Mouse (Mus musculus) midbrain, embryonic 13.5 days (tissue): ENCODE measurements around the gene Hint1. TPM values are rescaled to one million over a fixed set of nuclear protein-coding genes. Genes with fewer than 3 reads are reported as not detected.

ENCODE experiments used
- ATAC-seq: fragments of 200-750 bp; cut with Nextera tagmentation; 2 replicates; pipeline ENCODE4 v1.8.0; 2017; ENCODE audit warnings: mild to moderate bottlenecking, moderate TSS enrichment, moderate library complexity
- H3K27ac ChIP-seq: fragments of 300-500 bp; sonication (generic); 2 replicates; pipeline ENCODE4 v1.5.1; 2015; ENCODE audit warnings: inconsistent platforms, mild to moderate bottlenecking, moderate library complexity
- H3K27me3 ChIP-seq: fragments of 300-500 bp; sonication (generic); 2 replicates; pipeline ENCODE4 v1.6.1; 2015; ENCODE audit warnings: mild to moderate bottlenecking, inconsistent platforms
- H3K36me3 ChIP-seq: fragments of 300-500 bp; sonication (generic); 2 replicates; pipeline ENCODE4 v1.6.1; 2015; ENCODE audit warnings: mild to moderate bottlenecking, inconsistent platforms
- H3K4me1 ChIP-seq: fragments of 300-500 bp; sonication (generic); replicated peaks from 2 replicates; pipeline ENCODE4 v1.6.1; 2015; ENCODE audit warnings: inconsistent platforms
- H3K4me2 ChIP-seq: fragments of 300-500 bp; sonication (generic); replicated peaks from 2 replicates; pipeline ENCODE4 v1.6.1; 2015; ENCODE audit warnings: moderate library complexity, mild to moderate bottlenecking, inconsistent platforms
- H3K4me3 ChIP-seq: fragments of 300-500 bp; sonication (generic); replicated peaks from 2 replicates; pipeline ENCODE4 v1.5.1; 2015; ENCODE audit warnings: mild to moderate bottlenecking, inconsistent platforms
- H3K9ac ChIP-seq: fragments of 300-500 bp; sonication (generic); replicated peaks from 2 replicates; pipeline ENCODE4 v1.6.1; 2015; ENCODE audit warnings: mild to moderate bottlenecking, inconsistent platforms
- H3K9me3 ChIP-seq: fragments of 300-500 bp; sonication (generic); 2 replicates; pipeline ENCODE4 v1.6.1; 2016; ENCODE audit warnings: mild to moderate bottlenecking, inconsistent platforms
- WGBS: fragments of 180-500 bp; shearing (Covaris S2); methylation state at CpG from one replicate; pipeline ENCODE4 v1.1.7; 2015; 5-methylcytosine and 5-hydroxymethylcytosine counted together
- polyA plus RNA-seq: library from polyadenylated mRNA; unstranded; fragments of >200 nt; fragmentation: Nextera tagmentation; extraction: Ambion mirVana; gene quantifications from 2 replicates; pipeline ENCODE4 v1.2.1, GENCODE M21; 2015

Gene Hint1
- polyA plus RNA-seq, result 703 and 771 TPM in 2 replicates

DNA sequence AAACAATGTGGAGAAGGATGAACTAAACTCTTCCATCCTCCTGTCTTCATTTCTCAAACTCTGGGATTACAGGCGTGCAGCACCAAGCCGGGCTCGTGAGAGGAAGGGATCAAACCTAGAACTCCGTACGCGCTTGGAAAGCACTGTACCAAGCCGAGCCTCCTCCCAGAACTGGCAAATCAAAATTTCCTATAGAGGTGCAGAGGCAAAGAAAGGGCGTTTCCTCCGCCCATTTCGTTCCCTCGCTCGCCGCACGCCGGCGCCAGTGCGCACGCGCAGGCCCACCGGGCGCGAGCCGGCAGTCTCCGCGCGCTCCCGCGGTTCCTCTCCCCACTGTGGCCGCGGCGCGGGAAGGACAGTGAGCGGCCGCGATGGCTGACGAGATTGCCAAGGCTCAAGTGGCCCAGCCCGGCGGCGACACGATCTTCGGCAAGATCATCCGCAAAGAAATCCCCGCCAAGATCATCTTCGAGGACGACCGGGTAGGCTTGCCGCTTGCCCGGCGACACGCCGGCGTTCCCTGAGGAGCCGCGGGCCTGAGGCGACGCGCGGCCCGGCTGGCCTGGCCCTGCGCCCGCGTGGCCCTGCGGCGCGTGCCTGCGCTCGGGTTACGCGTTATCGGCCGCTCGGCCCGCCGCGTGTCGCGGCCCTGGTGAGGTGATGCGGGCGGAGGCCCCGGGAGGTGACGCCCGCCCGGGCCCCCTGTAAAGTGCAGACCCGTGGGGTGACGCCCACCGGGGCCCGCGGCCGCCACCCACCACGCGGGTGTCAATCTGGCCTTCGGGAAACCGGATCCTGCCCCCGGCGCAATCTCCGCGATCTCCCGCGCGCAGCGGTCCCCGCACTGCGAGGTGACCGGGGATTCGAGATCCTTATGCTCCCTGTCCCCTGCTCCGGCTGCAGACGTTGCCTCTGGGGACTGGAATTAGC is at the start of gene Hint1:
TSS of gene Hint1 (plus strand) at position 265 of the 930 bp plus-strand sequence.
- Histone ChIP-seq H3K9ac (peak within 1 kb of the TSS; percentile 99), H3K9me3 (no peaks in the 10 kb centered on the region), H3K4me3 (peak within 1 kb of the TSS; percentile 89), H3K36me3 (peaks cover 21% of the 10 kb centered on the region), H3K27ac (peak within 1 kb of the TSS; percentile 91), H3K27me3 (no peaks in the 10 kb centered on the region), H3K4me1 (peaks cover 36% of the 10 kb centered on the region), H3K4me2 (peak within 1 kb of the TSS; percentile 75)
- WGBS, result under 1% methylated on average over 100 of the region's 107 CpGs
- peak; percentile 87 for ATAC-seq

DNA sequence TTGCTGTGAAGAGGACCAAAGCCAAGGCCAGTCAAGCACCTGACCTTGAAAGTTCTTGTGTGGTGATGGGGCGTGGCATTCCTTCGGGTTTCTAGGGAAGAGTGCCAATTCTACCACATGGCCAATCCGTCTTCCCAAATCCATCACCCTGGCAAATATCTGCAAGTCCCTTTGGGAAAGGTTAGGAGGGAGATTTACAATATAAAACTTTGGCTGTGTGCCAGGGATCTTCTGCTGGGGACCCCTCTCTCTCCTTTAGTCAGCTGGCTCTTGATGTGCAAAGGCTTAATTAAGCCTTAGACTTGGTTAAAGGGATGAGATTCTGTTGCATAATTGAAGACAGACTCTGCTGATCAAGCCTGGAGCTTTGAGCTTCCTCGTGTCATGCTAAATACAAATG is 48.7 kb upstream of the Hint1 start:
- H3K4me2 ChIP-seq, result no peak overlapping the region
- no peak overlapping the region for H3K9ac ChIP-seq
- 61% methylated on average over 4 of the region's 4 CpGs for WGBS
- peaks cover 30% of the 10 kb centered on the region for H3K4me1 ChIP-seq
- no peak overlapping the region for H3K27ac ChIP-seq
- no peak for ATAC-seq
- no peaks in the 10 kb centered on the region for H3K27me3 ChIP-seq
- H3K4me3 ChIP-seq, result no peak overlapping the region
- no peaks in the 10 kb centered on the region for H3K36me3 ChIP-seq
- H3K9me3 ChIP-seq, result no peaks in the 10 kb centered on the region

DNA sequence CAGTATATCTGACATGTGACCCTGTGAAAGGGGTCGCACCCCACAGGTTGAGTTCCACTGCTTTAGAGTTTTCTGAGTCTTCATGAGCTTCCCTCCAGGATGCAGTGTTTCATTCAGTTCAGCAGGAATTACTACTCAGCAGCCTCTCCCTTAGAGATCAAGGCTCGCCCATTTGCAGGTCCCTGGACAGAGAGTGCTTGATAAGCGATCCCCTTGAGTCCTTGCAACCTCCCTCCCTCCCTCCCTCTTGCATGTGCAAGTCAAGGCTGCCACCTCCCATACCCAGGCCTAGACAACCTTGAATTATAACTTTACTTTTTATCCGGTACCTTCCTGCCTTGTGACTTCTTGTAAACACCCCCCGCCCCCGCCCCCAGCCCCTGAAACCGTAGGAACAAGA is 46.7 kb upstream of the Hint1 start:
- H3K4me1 ChIP-seq, result peaks cover 10% of the 10 kb centered on the region; the same call in 1 of the 2 replicates
- H3K9me3 ChIP-seq, result no peaks in the 10 kb centered on the region
- no peaks in the 10 kb centered on the region for H3K36me3 ChIP-seq
- ATAC-seq, result no peak
- whole genome bisulfite sequencing, result 81% methylated on average over 7 of the region's 7 CpGs
- H3K4me2 ChIP-seq, result no peak overlapping the region
- H3K27me3 ChIP-seq, result no peaks in the 10 kb centered on the region
- H3K27ac ChIP-seq, result no peak overlapping the region
- H3K9ac ChIP-seq, result no peak overlapping the region
- no peak overlapping the region for H3K4me3 ChIP-seq

DNA sequence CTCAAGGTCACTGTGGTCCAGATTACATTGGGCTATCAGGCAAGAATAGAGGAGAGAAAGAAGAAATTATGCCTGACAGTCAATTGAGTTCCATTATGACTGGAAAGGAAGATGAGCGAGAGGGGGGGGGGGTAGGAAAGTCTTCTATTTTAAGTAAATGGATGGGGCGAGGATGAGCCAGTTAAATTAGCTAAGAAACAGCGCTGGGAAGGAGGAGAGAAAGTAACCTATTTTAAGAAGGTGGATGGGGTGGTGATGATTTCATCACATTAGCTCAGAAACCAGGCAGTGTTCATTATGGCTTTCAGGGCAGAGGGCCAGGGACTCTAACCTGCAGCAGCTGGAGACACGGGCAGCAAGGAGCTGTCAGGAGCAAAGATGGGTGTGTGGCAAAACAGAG is 42.7 kb upstream of the Hint1 start:
- Histone ChIP-seq H3K4me1 (peaks cover 4% of the 10 kb centered on the region; the same call in 1 of the 2 replicates), H3K4me3 (no peak overlapping the region), H3K9ac (no peak overlapping the region), H3K27ac (no peak overlapping the region), H3K4me2 (no peak overlapping the region), H3K36me3 (no peaks in the 10 kb centered on the region), H3K9me3 (no peaks in the 10 kb centered on the region), H3K27me3 (no peaks in the 10 kb centered on the region)
- no peak for ATAC-seq
- WGBS, result 84% methylated on average over 4 of the region's 4 CpGs

DNA sequence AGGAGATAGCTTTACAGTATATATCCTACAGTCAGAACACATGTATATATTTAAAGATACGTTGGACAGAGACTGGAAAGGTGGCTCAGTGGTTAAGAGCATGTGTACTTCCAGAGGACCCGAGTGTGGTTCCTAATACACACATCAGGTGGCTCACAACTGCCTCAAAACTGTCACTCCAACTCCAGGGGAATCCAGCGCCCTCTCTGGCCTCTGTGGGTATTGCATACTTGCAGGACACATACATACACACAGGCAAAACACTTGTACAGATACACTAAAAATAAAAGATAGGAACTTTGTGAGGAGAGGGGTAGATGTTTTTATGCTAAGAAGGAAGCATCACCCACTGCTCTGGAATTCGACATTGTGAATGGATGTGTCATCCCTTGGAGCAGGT is 40.4 kb upstream of the Hint1 start:
- Histone ChIP-seq H3K4me1 (peaks cover under 1% of the 10 kb centered on the region; the same call in 1 of the 2 replicates), H3K9ac (no peak overlapping the region), H3K27me3 (no peaks in the 10 kb centered on the region), H3K27ac (no peak overlapping the region), H3K4me3 (no peak overlapping the region), H3K4me2 (no peak overlapping the region), H3K36me3 (no peaks in the 10 kb centered on the region), H3K9me3 (no peaks in the 10 kb centered on the region)
- WGBS, result 82% methylated on average over 4 of the region's 4 CpGs
- ATAC-seq, result no peak

DNA sequence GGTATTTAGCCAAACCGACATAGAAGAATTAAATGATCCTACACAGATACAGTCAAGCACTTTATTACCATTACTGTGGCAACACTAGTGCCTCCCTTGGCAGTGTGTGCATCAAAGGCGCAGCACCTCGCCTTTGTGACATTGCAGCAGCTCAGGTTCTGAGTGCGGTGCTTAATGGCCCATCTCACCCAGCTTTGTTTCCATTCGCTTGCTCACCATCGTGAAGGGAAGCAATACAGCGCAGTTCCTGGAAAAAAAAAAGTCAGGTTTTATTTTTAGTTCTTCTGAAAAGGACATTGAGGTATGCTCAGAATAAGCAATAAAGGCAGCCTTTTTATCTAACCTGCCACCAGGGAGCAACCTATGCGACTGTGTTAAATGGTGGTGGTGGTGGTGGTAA is 39.4 kb upstream of the Hint1 start:
- Histone ChIP-seq H3K9me3 (no peaks in the 10 kb centered on the region), H3K4me1 (no peaks in the 10 kb centered on the region), H3K9ac (no peak overlapping the region), H3K4me2 (no peak overlapping the region), H3K36me3 (no peaks in the 10 kb centered on the region), H3K4me3 (no peak overlapping the region), H3K27me3 (no peaks in the 10 kb centered on the region), H3K27ac (no peak overlapping the region)
- no peak for ATAC-seq
- WGBS, result 95% methylated on average over 8 of the region's 8 CpGs

DNA sequence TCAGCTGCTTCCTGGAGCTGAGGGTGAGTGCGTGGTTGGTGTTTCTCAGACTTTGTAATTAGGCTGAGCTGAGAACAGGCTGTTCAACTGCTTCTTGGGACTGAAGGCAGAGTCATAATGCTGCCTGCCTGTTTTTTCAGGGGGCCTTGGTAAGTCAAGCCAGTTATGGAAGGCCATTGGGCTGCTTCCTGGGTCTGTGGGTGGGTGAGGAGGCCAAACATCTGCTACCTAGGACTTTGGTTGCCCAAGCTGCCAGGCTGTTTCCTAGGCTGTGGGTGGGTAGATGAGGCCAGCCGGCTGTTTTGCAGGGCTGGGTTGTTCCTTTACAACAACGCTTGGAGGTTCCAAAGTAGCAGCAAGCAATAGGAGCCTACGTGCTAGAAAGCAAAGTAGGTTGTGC is 32.4 kb upstream of the Hint1 start:
- Histone ChIP-seq H3K4me1 (no peaks in the 10 kb centered on the region), H3K4me2 (no peak overlapping the region), H3K4me3 (no peak overlapping the region), H3K9me3 (no peaks in the 10 kb centered on the region), H3K27me3 (no peaks in the 10 kb centered on the region), H3K9ac (no peak overlapping the region), H3K27ac (no peak overlapping the region), H3K36me3 (no peaks in the 10 kb centered on the region)
- 91% methylated on average over 4 of the region's 4 CpGs for WGBS
- no peak for ATAC-seq

DNA sequence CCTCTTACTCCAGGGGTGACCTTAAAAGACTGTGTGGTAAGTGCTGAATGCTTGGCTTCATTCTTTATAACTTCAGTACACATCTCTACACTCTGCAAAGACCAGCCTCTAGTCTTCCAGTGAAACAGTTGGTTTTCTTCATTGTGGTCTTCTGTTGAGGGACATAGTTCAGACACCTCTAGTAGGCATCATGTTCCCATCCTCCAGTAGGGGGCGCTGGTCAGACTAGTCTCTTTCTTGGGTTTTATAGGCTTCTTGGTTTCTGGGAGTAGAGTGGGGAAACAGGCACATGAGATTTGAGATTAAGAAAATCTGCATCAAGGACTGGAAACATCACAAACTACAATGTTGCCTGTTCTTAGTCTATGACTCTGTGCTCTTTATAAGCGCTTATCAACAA is 31.6 kb upstream of the Hint1 start:
- H3K9ac ChIP-seq, result no peak overlapping the region
- 59% methylated on average over 2 of the region's 2 CpGs for WGBS
- H3K27me3 ChIP-seq, result no peaks in the 10 kb centered on the region
- no peak overlapping the region for H3K4me2 ChIP-seq
- no peaks in the 10 kb centered on the region for H3K4me1 ChIP-seq
- no peak for ATAC-seq
- no peaks in the 10 kb centered on the region for H3K9me3 ChIP-seq
- no peaks in the 10 kb centered on the region for H3K36me3 ChIP-seq
- no peak overlapping the region for H3K27ac ChIP-seq
- H3K4me3 ChIP-seq, result no peak overlapping the region

DNA sequence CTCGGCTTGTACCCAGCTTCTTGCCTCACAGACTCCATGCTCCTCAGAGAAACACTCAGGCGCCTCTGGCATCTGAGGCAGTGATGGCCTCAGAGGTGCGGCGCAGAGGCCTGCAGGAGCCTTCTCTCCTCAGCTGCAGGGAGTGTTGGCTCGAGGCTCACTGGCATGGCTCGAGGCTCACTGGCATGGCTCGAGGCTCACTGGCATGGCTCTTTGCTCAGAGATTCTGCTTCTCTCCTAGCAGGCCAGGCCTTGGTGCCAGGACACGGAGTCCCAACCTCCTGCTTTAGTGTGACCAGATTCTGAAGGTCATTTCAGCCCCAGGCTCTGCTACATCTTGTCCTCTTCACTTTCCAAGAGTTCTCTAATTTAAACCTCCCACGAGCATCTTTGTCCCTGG is 30.1 kb upstream of the Hint1 start:
- Histone ChIP-seq H3K36me3 (no peaks in the 10 kb centered on the region), H3K9me3 (no peaks in the 10 kb centered on the region), H3K4me2 (no peak overlapping the region), H3K4me1 (no peaks in the 10 kb centered on the region), H3K27ac (no peak overlapping the region), H3K9ac (no peak overlapping the region), H3K27me3 (no peaks in the 10 kb centered on the region), H3K4me3 (no peak overlapping the region)
- 83% methylated on average over 9 of the region's 9 CpGs for WGBS
- no peak for ATAC-seq

DNA sequence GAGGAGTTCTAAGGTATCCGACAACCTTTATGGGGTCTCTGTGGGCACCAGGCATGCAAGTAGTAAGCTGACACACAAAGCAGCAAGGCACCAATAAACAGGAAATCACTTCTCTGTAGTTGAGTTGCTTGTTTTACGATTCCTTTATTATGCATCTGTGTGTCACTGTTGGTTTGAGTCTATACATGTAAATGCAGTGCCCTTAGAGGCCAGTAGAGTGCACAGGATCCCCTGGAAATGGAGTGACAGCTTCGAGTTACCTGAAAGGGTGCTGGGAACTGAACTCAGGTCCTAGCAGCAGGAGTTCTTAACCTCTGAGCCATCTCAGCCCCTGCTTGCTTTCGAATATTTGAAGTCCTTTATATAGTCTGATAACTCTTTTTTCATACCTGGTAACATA is 26.5 kb upstream of the Hint1 start:
- H3K9me3 ChIP-seq, result no peaks in the 10 kb centered on the region
- WGBS, result 97% methylated on average over 4 of the region's 4 CpGs
- no peak overlapping the region for H3K4me2 ChIP-seq
- H3K4me1 ChIP-seq, result no peaks in the 10 kb centered on the region
- no peak for ATAC-seq
- no peak overlapping the region for H3K9ac ChIP-seq
- H3K27ac ChIP-seq, result no peak overlapping the region
- H3K27me3 ChIP-seq, result no peaks in the 10 kb centered on the region
- H3K4me3 ChIP-seq, result no peak overlapping the region
- H3K36me3 ChIP-seq, result no peaks in the 10 kb centered on the region

DNA sequence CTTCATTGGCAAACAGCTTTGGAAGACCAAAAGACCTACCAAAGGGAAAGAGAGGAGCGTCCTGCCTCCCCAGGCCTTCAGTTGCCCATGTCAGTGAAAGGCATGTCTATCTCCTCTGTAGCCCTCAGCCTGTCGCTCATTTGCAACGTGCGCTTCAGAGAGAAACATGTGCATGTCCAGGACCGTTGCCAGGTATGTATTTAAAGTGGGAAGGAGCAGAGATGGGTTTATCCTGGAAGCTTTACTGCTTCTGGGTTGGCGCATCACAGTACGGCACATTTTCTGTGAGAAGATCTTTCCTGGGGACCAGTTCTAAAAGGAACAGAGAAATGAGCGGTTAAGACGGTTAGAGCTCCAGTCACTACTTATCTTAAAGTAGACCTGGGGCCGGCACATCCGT is 25.3 kb upstream of the Hint1 start:
- ATAC-seq, result no peak
- no peak overlapping the region for H3K4me2 ChIP-seq
- no peak overlapping the region for H3K27ac ChIP-seq
- no peak overlapping the region for H3K4me3 ChIP-seq
- WGBS, result 93% methylated on average over 11 of the region's 11 CpGs
- H3K36me3 ChIP-seq, result no peaks in the 10 kb centered on the region
- H3K9ac ChIP-seq, result no peak overlapping the region
- H3K27me3 ChIP-seq, result no peaks in the 10 kb centered on the region
- no peaks in the 10 kb centered on the region for H3K9me3 ChIP-seq
- H3K4me1 ChIP-seq, result peaks cover 9% of the 10 kb centered on the region

DNA sequence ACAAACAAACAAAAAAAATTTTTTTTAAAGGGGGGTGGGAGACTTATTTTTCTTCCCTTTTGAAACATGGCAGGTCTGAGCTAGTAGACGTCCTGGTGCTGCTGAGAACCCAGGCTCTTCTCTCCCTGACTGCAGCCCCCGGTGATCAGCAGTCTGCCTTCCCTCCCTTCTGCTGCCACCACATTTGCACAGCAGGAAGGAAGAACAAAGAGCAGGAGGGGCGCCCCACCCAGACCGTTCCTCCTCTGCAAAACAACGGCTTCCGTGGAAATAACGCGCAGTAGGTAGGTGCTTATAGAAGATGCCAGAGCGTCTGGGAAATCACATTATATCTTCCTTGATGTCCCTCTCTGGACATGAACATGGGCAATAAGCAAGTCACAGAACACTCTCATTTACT is 21.8 kb upstream of the Hint1 start:
- H3K27ac ChIP-seq, result no peak overlapping the region
- no peaks in the 10 kb centered on the region for H3K27me3 ChIP-seq
- 74% methylated on average over 9 of the region's 9 CpGs for WGBS
- no peak overlapping the region for H3K9ac ChIP-seq
- peaks cover 15% of the 10 kb centered on the region for H3K4me1 ChIP-seq
- ATAC-seq, result no peak
- no peak overlapping the region for H3K4me2 ChIP-seq
- H3K36me3 ChIP-seq, result no peaks in the 10 kb centered on the region
- H3K9me3 ChIP-seq, result no peaks in the 10 kb centered on the region
- H3K4me3 ChIP-seq, result no peak overlapping the region
